Mouse (Mus musculus) heart, embryonic 15.5 days (tissue): ENCODE data around the gene Ptpn4. TPM values are rescaled to one million over a fixed set of nuclear protein-coding genes. Genes with fewer than 3 reads are reported as not detected.

Experiments used
- ATAC-seq: fragments of 200-750 bp; cut with Nextera tagmentation; replicated peaks from 2 replicates; pipeline ENCODE4 v1.8.0; 2017; ENCODE audit warnings: low read depth, moderate TSS enrichment; ENCODE audit not compliant: insufficient number of reproducible peaks, insufficient read depth, low FRiP score
- H3K27ac ChIP-seq: fragments of 300-500 bp; sonication (generic); 2 replicates; pipeline ENCODE4 v1.5.1; 2015; ENCODE audit warnings: mild to moderate bottlenecking, inconsistent platforms
- H3K27me3 ChIP-seq: fragments of 300-500 bp; sonication (generic); 2 replicates; pipeline ENCODE4 v1.6.1; 2015; ENCODE audit warnings: inconsistent platforms
- H3K36me3 ChIP-seq: fragments of 300-500 bp; sonication (generic); 2 replicates; pipeline ENCODE4 v1.6.1; 2015; ENCODE audit warnings: mild to moderate bottlenecking, inconsistent platforms
- H3K4me1 ChIP-seq: fragments of 300-500 bp; sonication (generic); replicated peaks from 2 replicates; pipeline ENCODE4 v1.6.1; 2015; ENCODE audit warnings: inconsistent platforms
- H3K4me2 ChIP-seq: fragments of 300-500 bp; sonication (generic); 2 replicates; pipeline ENCODE4 v1.6.1; 2015; ENCODE audit warnings: inconsistent platforms, mild to moderate bottlenecking, moderate library complexity
- H3K4me3 ChIP-seq: fragments of 300-500 bp; sonication (generic); 2 replicates; pipeline ENCODE4 v1.5.1; 2015; ENCODE audit warnings: mild to moderate bottlenecking, inconsistent platforms
- H3K9ac ChIP-seq: fragments of 300-500 bp; sonication (generic); 2 replicates; pipeline ENCODE4 v1.6.1; 2015; ENCODE audit warnings: mild to moderate bottlenecking, inconsistent platforms
- H3K9me3 ChIP-seq: fragments of 300-500 bp; sonication (generic); replicated peaks from 2 replicates; pipeline ENCODE4 v1.6.1; 2016; ENCODE audit warnings: inconsistent platforms
- WGBS: fragments of 180-500 bp; shearing (Covaris S2); methylation state at CpG from one replicate; pipeline ENCODE4 v1.1.7; 2015; ENCODE audit warnings: mixed read lengths; 5-methylcytosine and 5-hydroxymethylcytosine counted together
- polyA plus RNA-seq: library from polyadenylated mRNA; unstranded; fragments of >200 nt; fragmentation: Nextera tagmentation; extraction: Ambion mirVana; gene quantifications from 2 replicates; pipeline ENCODE4 v1.2.1, GENCODE M21; 2015

The Ptpn4 gene
- polyA plus RNA-seq, 1 experiment from 2014 or later, result 4.2 TPM

GRCm38 (mm10) chr1:119637188-119638023 is 200.0 kb downstream of the Ptpn4 start:
- H3K9ac ChIP-seq, result no peak overlapping the region
- ATAC-seq, result no peak
- H3K4me1 ChIP-seq, result peaks cover 7% of the 10 kb centered on the region
- 81% methylated on average over 6 of the region's 6 CpGs for WGBS
- no peaks in the 10 kb centered on the region for H3K27me3 ChIP-seq
- no peak overlapping the region for H3K4me2 ChIP-seq
- H3K36me3 ChIP-seq, result peaks cover 7% of the 10 kb centered on the region; the same call in 1 of the 2 replicates
- H3K27ac ChIP-seq, result no peak overlapping the region
- no peak overlapping the region for H3K4me3 ChIP-seq
- no peaks in the 10 kb centered on the region for H3K9me3 ChIP-seq

- Histone ChIP-seq H3K27ac (no peak overlapping the region), H3K27me3 (no peaks in the 10 kb centered on the region), H3K9me3 (no peaks in the 10 kb centered on the region), H3K4me1 (peaks cover 3% of the 10 kb centered on the region; the same call in 1 of the 2 replicates), H3K4me2 (no peak overlapping the region), H3K36me3 (peaks cover 10% of the 10 kb centered on the region; the same call in 1 of the 2 replicates), H3K4me3 (no peak overlapping the region), H3K9ac (no peak overlapping the region)
- 64% methylated on average over 3 of the region's 3 CpGs for WGBS
- no peak for ATAC-seq
Measured at GRCm38 (mm10) chr1:119634746-119635145, 202.7 kb downstream of the Ptpn4 start.

- H3K9ac ChIP-seq, result no peak overlapping the region
- H3K9me3 ChIP-seq, result no peaks in the 10 kb centered on the region
- no peak for ATAC-seq
- H3K4me3 ChIP-seq, result no peak overlapping the region
- no peak overlapping the region for H3K27ac ChIP-seq
- peaks cover 10% of the 10 kb centered on the region; the same call in 1 of the 2 replicates for H3K36me3 ChIP-seq
- H3K4me1 ChIP-seq, result peaks cover 3% of the 10 kb centered on the region; the same call in 1 of the 2 replicates
- H3K4me2 ChIP-seq, result no peak overlapping the region
- WGBS, result 42% methylated on average over 1 of the region's 1 CpGs
- H3K27me3 ChIP-seq, result no peaks in the 10 kb centered on the region
Measured at GRCm38 (mm10) chr1:119630428-119630827, 207.0 kb downstream of the Ptpn4 start.

GRCm38 (mm10) chr1:119626837-119627236 is 210.6 kb downstream of the Ptpn4 start:
- no peak for ATAC-seq
- 50% methylated on average over 4 of the region's 4 CpGs for WGBS

GRCm38 (mm10) chr1:119624444-119624843 is 213.0 kb downstream of the Ptpn4 start:
- 53% methylated on average over 2 of the region's 2 CpGs for WGBS
- ATAC-seq, result no peak
- Histone ChIP-seq H3K36me3 (no peaks in the 10 kb centered on the region; the same call in 1 of the 2 replicates), H3K4me3 (no peak overlapping the region), H3K9me3 (no peaks in the 10 kb centered on the region), H3K27ac (no peak overlapping the region), H3K9ac (no peak overlapping the region), H3K4me2 (no peak overlapping the region), H3K27me3 (no peaks in the 10 kb centered on the region), H3K4me1 (no peaks in the 10 kb centered on the region)

More at GRCm38 (mm10) chr1:119626837-119627236, 210.6 kb downstream of the Ptpn4 start:
- H3K27me3 ChIP-seq, result no peaks in the 10 kb centered on the region
- H3K4me1 ChIP-seq, result peaks cover 3% of the 10 kb centered on the region; the same call in 1 of the 2 replicates
- H3K9me3 ChIP-seq, result no peaks in the 10 kb centered on the region
- H3K9ac ChIP-seq, result no peak overlapping the region
- H3K27ac ChIP-seq, result no peak overlapping the region
- no peak overlapping the region for H3K4me3 ChIP-seq
- no peaks in the 10 kb centered on the region; the same call in 1 of the 2 replicates for H3K36me3 ChIP-seq
- no peak overlapping the region for H3K4me2 ChIP-seq

GRCm38 (mm10) chr1:119605396-119605795 is 232.0 kb downstream of the Ptpn4 start:
- Histone ChIP-seq H3K4me3 (no peak overlapping the region), H3K4me2 (no peak overlapping the region), H3K27me3 (no peaks in the 10 kb centered on the region), H3K36me3 (no peaks in the 10 kb centered on the region), H3K9me3 (no peaks in the 10 kb centered on the region), H3K4me1 (no peaks in the 10 kb centered on the region), H3K27ac (no peak overlapping the region), H3K9ac (no peak overlapping the region)
- 85% methylated on average over 3 of the region's 3 CpGs for WGBS
- ATAC-seq, result no peak

Other genes starting within 250 kb of the Ptpn4 start
- 9.5 and 14.4 TPM in 2 replicates for gene Epb41l5, start 188.6 kb downstream of the Ptpn4 start, polyA plus RNA-seq
- 6.4 and 6.8 TPM in 2 replicates for gene Tmem177, start 75.6 kb upstream of the Ptpn4 start, polyA plus RNA-seq
- gene Cfap221, start 159.6 kb upstream of the Ptpn4 start, polyA plus RNA-seq, result 0.08 TPM in 1 of 2 replicates, not detected in the other
- 0.27 TPM in 1 of 2 replicates, not detected in the other for gene Sctr, start 169.3 kb upstream of the Ptpn4 start, polyA plus RNA-seq
- gene Tmem37, start 236.5 kb upstream of the Ptpn4 start, polyA plus RNA-seq, result 7.3 and 10.7 TPM in 2 replicates